Comparison of ENCODE assay signal across 33 mouse cellular contexts in genomic region chr6:129530261-129530660, GRCm38 (mm10). TPM values are rescaled to one million over a fixed set of nuclear protein-coding genes. Genes with fewer than 3 reads are reported as not detected.
DNase-seq lines count a peak whose midpoint lies in the region; ATAC-seq and TF ChIP-seq lines count a peak whose summit lies in the region.
"Had no signal": no experiment of that assay in that cellular context is flagged by ENCODE, and none has a peak within 500 bp of the region (broad histone marks: within the 10 kb centered on the region; RNA-seq: fewer than 3 reads in every experiment).

No protein-coding gene starts in this region.

- intact Hi-C loops in left cerebral cortex, postnatal 25 days (cut with DNase I): loop anchor here (10.0 kb wide), 2 partner anchors 685 to 765 kb away; no protein-coding TSS in a partner anchor

- H3K4me2 ChIP-seq in kidney, postnatal 0 days (ENCODE audit: low read length): no peak overlapping the region
- H3K4me2 ChIP-seq: embryonic facial prominence, embryonic 13.5 days; forebrain, embryonic 12.5 days; forebrain, embryonic 15.5 days; heart, embryonic 13.5 days; hindbrain, embryonic 14.5 days had no signal

- no peaks in the 10 kb centered on the region for H3K9me3 ChIP-seq in kidney, postnatal 0 days (replicated peaks; ENCODE audit: low read length)
- H3K9me3 ChIP-seq: embryonic facial prominence, embryonic 10.5 days; embryonic facial prominence, embryonic 13.5 days; forebrain, embryonic 12.5 days; forebrain, embryonic 15.5 days; heart, embryonic 10.5 days; heart, embryonic 13.5 days had no signal

- no peak overlapping the region for H3K4me3 ChIP-seq in kidney, postnatal 0 days (replicated peaks; ENCODE audit: low read depth, low read length)
- H3K4me3 ChIP-seq: embryonic facial prominence, embryonic 10.5 days; embryonic facial prominence, embryonic 13.5 days; erythroblast, embryonic 14.5 days; forebrain, embryonic 12.5 days; forebrain, embryonic 15.5 days; heart, adult 2 months; heart, embryonic 10.5 days; heart, embryonic 13.5 days had no signal

- no peak for TF ChIP-seq CTCF in kidney, postnatal 0 days (IDR thresholded peaks at IDR 0.05; ENCODE audit: low read depth)

- H3K4me1 ChIP-seq in kidney, postnatal 0 days (replicated peaks; ENCODE audit: insufficient read depth, low read length): peaks cover 9% of the 10 kb centered on the region

- DNase-seq in kidney, adult 11 months: peak; percentile 82
- no peak for DNase-seq in kidney, postnatal 4 days
- peak; percentile 92 for DNase-seq in kidney, adult 9 months
- no peak for DNase-seq in kidney, postnatal 10 days
- no peak for DNase-seq in kidney, postnatal 0 days (ENCODE audit: low spot score)
- DNase-seq in left cerebral cortex, postnatal 25 days (ENCODE audit: low spot score in 2 of 2): no peak
- DNase-seq: adrenal gland, adult 8-10 months; adrenal gland, postnatal 25 days; cerebellum, adult 11-12 months; cerebellum, adult 8-10 months; cerebellum, postnatal 10 days; cerebellum, postnatal 36 days; embryo, embryonic 11 days; gastrocnemius, postnatal 25 days; heart, adult 2 months; heart, postnatal 14 days; heart, postnatal 4 days had no signal

- 0 out of 2 replicates have a peak overlapping the region, but pooled peaks have one; percentile 54 for H3K27ac ChIP-seq in kidney, postnatal 0 days
- H3K27ac ChIP-seq: embryonic facial prominence, embryonic 10.5 days; embryonic facial prominence, embryonic 13.5 days; forebrain, embryonic 12.5 days; forebrain, embryonic 15.5 days; heart, adult 2 months; heart, embryonic 10.5 days; heart, embryonic 13.5 days; hindbrain, embryonic 14.5 days had no signal

- H3K27me3 ChIP-seq in kidney, postnatal 0 days (ENCODE audit: insufficient read depth, low read length): no peaks in the 10 kb centered on the region
- H3K27me3 ChIP-seq: embryonic facial prominence, embryonic 13.5 days; forebrain, embryonic 12.5 days; forebrain, embryonic 15.5 days; heart, embryonic 13.5 days had no signal

- H3K9ac ChIP-seq in kidney, postnatal 0 days (ENCODE audit: low read depth, low read length): no peak overlapping the region
- H3K9ac ChIP-seq: embryonic facial prominence, embryonic 13.5 days; forebrain, embryonic 12.5 days; forebrain, embryonic 15.5 days; heart, embryonic 13.5 days; hindbrain, embryonic 14.5 days had no signal

- no peaks in the 10 kb centered on the region for H3K36me3 ChIP-seq in kidney, postnatal 0 days (ENCODE audit: insufficient read depth, low read length)
- H3K36me3 ChIP-seq: embryonic facial prominence, embryonic 10.5 days; embryonic facial prominence, embryonic 13.5 days; forebrain, embryonic 12.5 days; forebrain, embryonic 15.5 days; heart, embryonic 10.5 days; heart, embryonic 13.5 days had no signal

- no peak for ATAC-seq in kidney, postnatal 0 days (replicated peaks; ENCODE audit: low FRiP score, low read depth)
- ATAC-seq: activated CD4-positive, CD25-positive, alpha-beta regulatory T cell, adult 4 months; forebrain, embryonic 15.5 days had no signal

RNA-seq across cellular contexts. Expression of gene Gabarapl1, which starts 2.7 kb away (rescaled TPM):
- polyA plus RNA-seq in kidney, postnatal 0 days (2015; fragmentation: Nextera tagmentation; extraction: Ambion mirVana): 126 and 139 TPM in 2 replicates
- total RNA-seq in left cerebral cortex, postnatal 25 days (2021): 100 to 1,000 TPM; 690 to 697 TPM

RNA-seq across cellular contexts. Expression of gene Tmem52b, which starts 17.9 kb away (rescaled TPM):
- 96.6 and 98.5 TPM in 2 replicates for polyA plus RNA-seq in kidney, postnatal 0 days (2015; fragmentation: Nextera tagmentation; extraction: Ambion mirVana)
- not detected for total RNA-seq in left cerebral cortex, postnatal 25 days (2021)
- total RNA-seq: adrenal gland, adult 8-10 months; adrenal gland, postnatal 25 days; ES-E14; gastrocnemius, adult 8-10 months; gastrocnemius, postnatal 25 days; granulocyte monocyte progenitor cell, adult 5-6 weeks; heart, adult 2 months; heart, postnatal 14 days; heart, postnatal 4 days had no signal
- polyA plus RNA-seq: activated CD4-positive, CD25-positive, alpha-beta regulatory T cell, adult 4 months; brain, embryonic 14.5 days; cortical plate, adult 2 months; embryonic facial prominence, embryonic 10.5 days; embryonic facial prominence, embryonic 13.5 days; erythroblast, embryonic 14.5 days; forebrain, embryonic 12.5 days; forebrain, embryonic 15.5 days; heart, adult 2 months; heart, embryonic 10.5 days; hindbrain, embryonic 11.5 days had no signal

RNA-seq across cellular contexts. Expression of gene Olr1, which starts 23.3 kb away (rescaled TPM):
- polyA plus RNA-seq in kidney, postnatal 0 days (2015; fragmentation: Nextera tagmentation; extraction: Ambion mirVana): not detected in 2 replicates
- total RNA-seq in left cerebral cortex, postnatal 25 days (2021): not detected
- total RNA-seq: adrenal gland, postnatal 25 days; gastrocnemius, postnatal 25 days had no signal
- polyA plus RNA-seq: brain, embryonic 14.5 days; cortical plate, adult 2 months; embryonic facial prominence, embryonic 13.5 days; erythroblast, embryonic 14.5 days; forebrain, embryonic 12.5 days; forebrain, embryonic 15.5 days; hindbrain, embryonic 11.5 days; hindbrain, embryonic 14.5 days had no signal

RNA-seq across cellular contexts. Expression of gene Klre1, which starts 47.4 kb away (rescaled TPM):
- not detected in 2 replicates for polyA plus RNA-seq in kidney, postnatal 0 days (2015; fragmentation: Nextera tagmentation; extraction: Ambion mirVana)
- total RNA-seq in left cerebral cortex, postnatal 25 days (2021): not detected
- total RNA-seq: adrenal gland, postnatal 25 days; ES-E14; gastrocnemius, adult 8-10 months; gastrocnemius, postnatal 25 days; granulocyte monocyte progenitor cell, adult 5-6 weeks; heart, postnatal 14 days; heart, postnatal 4 days had no signal
- polyA plus RNA-seq: activated CD4-positive, CD25-positive, alpha-beta regulatory T cell, adult 4 months; embryonic facial prominence, embryonic 10.5 days; embryonic facial prominence, embryonic 13.5 days; erythroblast, embryonic 14.5 days; forebrain, embryonic 12.5 days; forebrain, embryonic 15.5 days; heart, embryonic 10.5 days; heart, embryonic 13.5 days; heart, embryonic 16.5 days; hindbrain, embryonic 14.5 days had no signal

Comparison
In these comparisons a context has a peak if more than half of its experiments do, and no peak if none do; other contexts are left out.
1. DNase-seq: peak in kidney, adult 11 months (single experiment) and kidney, adult 9 months (single experiment); none in kidney, postnatal 4 days (0 of 2), kidney, postnatal 10 days (single experiment), kidney, postnatal 0 days (single experiment) and left cerebral cortex, postnatal 25 days (0 of 2).